In the genomic region with DNA sequence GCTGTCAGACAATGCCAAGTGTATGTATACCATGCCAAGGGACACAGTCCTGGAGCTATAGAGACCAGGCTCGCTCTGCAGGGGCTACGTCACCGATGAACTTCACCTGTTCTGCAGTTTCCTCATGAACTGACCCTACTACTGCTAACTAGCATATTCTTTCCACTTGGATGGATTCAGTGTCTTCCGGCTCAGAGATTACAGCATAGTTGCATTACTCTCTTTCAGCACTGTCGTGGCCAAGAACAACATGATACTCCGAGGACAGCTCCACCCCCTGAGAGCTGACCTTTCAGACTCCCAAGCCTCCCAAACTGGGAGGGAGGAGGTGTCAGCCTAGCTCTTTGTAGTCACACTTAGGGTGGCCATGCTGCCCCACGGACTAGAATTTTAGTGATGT, we compare ENCODE assay signal across 9 mouse cellular contexts.
DNase-seq lines count a peak whose midpoint lies in the region; ATAC-seq and TF ChIP-seq lines count a peak whose summit lies in the region.
"Had no signal": no experiment of that assay in that cellular context is flagged by ENCODE, and none has a peak within 500 bp of the region (broad histone marks: within the 10 kb centered on the region; RNA-seq: fewer than 3 reads in every experiment).

No protein-coding gene starts in this region.

- 0 out of 2 replicates have a peak overlapping the region, but pooled peaks have one; percentile 6 for H3K27ac ChIP-seq in midbrain, embryonic 12.5 days (replicated peaks)
- no peak overlapping the region for H3K27ac ChIP-seq in midbrain, embryonic 16.5 days (ENCODE audit: low read length)
- H3K27ac ChIP-seq in heart, postnatal 0 days (ENCODE audit: low read depth), result peak overlapping the region; percentile 84
- H3K27ac ChIP-seq in lung, embryonic 14.5 days (ENCODE audit: low read depth), result peak overlapping the region; percentile 77; the same call in 1 of the 2 replicates
- H3K27ac ChIP-seq in neural tube, embryonic 15.5 days (replicated peaks), result no peak overlapping the region
- H3K27ac ChIP-seq: limb, embryonic 12.5 days had no signal

- peaks cover 26% of the 10 kb centered on the region for H3K4me1 ChIP-seq in midbrain, embryonic 12.5 days
- H3K4me1 ChIP-seq in midbrain, embryonic 16.5 days (ENCODE audit: control insufficient read depth, insufficient read depth, low read length), result peaks cover 11% of the 10 kb centered on the region
- peaks cover 47% of the 10 kb centered on the region for H3K4me1 ChIP-seq in heart, postnatal 0 days (ENCODE audit: control insufficient read depth, insufficient read depth)
- peaks cover 20% of the 10 kb centered on the region for H3K4me1 ChIP-seq in lung, embryonic 14.5 days (ENCODE audit: insufficient read depth)
- H3K4me1 ChIP-seq in neural tube, embryonic 15.5 days, result peaks cover 23% of the 10 kb centered on the region

- WGBS in midbrain, embryonic 12.5 days, result 42% methylated on average over 7 of the region's 7 CpGs
- 41% methylated on average over 7 of the region's 7 CpGs for WGBS in midbrain, embryonic 16.5 days
- 32% methylated on average over 7 of the region's 7 CpGs for WGBS in heart, postnatal 0 days
- 36% methylated on average over 7 of the region's 7 CpGs for WGBS in lung, embryonic 14.5 days
- 43% methylated on average over 7 of the region's 7 CpGs for WGBS in neural tube, embryonic 15.5 days

- no peaks in the 10 kb centered on the region for H3K36me3 ChIP-seq in midbrain, embryonic 12.5 days
- no peaks in the 10 kb centered on the region for H3K36me3 ChIP-seq in midbrain, embryonic 16.5 days (ENCODE audit: control insufficient read depth, insufficient read depth, low read length)
- 0 out of 2 replicates have a peak, but pooled peaks cover 7% of the 10 kb centered on the region for H3K36me3 ChIP-seq in heart, postnatal 0 days (replicated peaks; ENCODE audit: control insufficient read depth, insufficient read depth, low read length)
- no peaks in the 10 kb centered on the region for H3K36me3 ChIP-seq in lung, embryonic 14.5 days (ENCODE audit: insufficient read depth)
- no peaks in the 10 kb centered on the region for H3K36me3 ChIP-seq in neural tube, embryonic 15.5 days

- peak; percentile 47 to 58 for DNase-seq in cerebellum, postnatal 25 days
- DNase-seq in heart, postnatal 0 days (ENCODE audit: low spot score), result peak; percentile 94
- DNase-seq in lung, embryonic 14.5 days, result peak; percentile 42
- no peak for DNase-seq in left cerebral cortex, adult 18-20 months (ENCODE audit: low spot score in 2 of 2)
- no peak for DNase-seq in thymus, postnatal 10 days (ENCODE audit: low spot score in 2 of 2)

- no peak overlapping the region for H3K9ac ChIP-seq in midbrain, embryonic 12.5 days (replicated peaks)
- no peak overlapping the region for H3K9ac ChIP-seq in midbrain, embryonic 16.5 days (ENCODE audit: low read depth, low read length)
- peak overlapping the region; percentile 1; the same call in 1 of the 2 replicates for H3K9ac ChIP-seq in heart, postnatal 0 days (replicated peaks; ENCODE audit: low read depth, low read length)
- H3K9ac ChIP-seq in lung, embryonic 14.5 days, result no peak overlapping the region
- no peak overlapping the region for H3K9ac ChIP-seq in neural tube, embryonic 15.5 days (replicated peaks)
- H3K9ac ChIP-seq: limb, embryonic 12.5 days had no signal

- TF ChIP-seq EP300 in heart, postnatal 0 days (IDR thresholded peaks at IDR 0.05; ENCODE audit: low read depth), result no peak

- H3K4me3 ChIP-seq in midbrain, embryonic 12.5 days, result no peak overlapping the region
- no peak overlapping the region for H3K4me3 ChIP-seq in midbrain, embryonic 16.5 days (ENCODE audit: low read depth, low read length)
- no peak overlapping the region for H3K4me3 ChIP-seq in heart, postnatal 0 days (ENCODE audit: low read depth, low read length)
- H3K4me3 ChIP-seq in lung, embryonic 14.5 days (ENCODE audit: low read depth, low read length), result no peak overlapping the region
- H3K4me3 ChIP-seq in neural tube, embryonic 15.5 days (replicated peaks), result no peak overlapping the region
- H3K4me3 ChIP-seq: limb, embryonic 12.5 days had no signal

- no peaks in the 10 kb centered on the region for H3K27me3 ChIP-seq in midbrain, embryonic 12.5 days
- no peaks in the 10 kb centered on the region for H3K27me3 ChIP-seq in midbrain, embryonic 16.5 days (ENCODE audit: control insufficient read depth, insufficient read depth, low read depth, low read length)
- H3K27me3 ChIP-seq in heart, postnatal 0 days (ENCODE audit: control insufficient read depth, insufficient read depth, low read length), result no peaks in the 10 kb centered on the region
- no peaks in the 10 kb centered on the region for H3K27me3 ChIP-seq in lung, embryonic 14.5 days (ENCODE audit: insufficient read depth, low read length)
- no peaks in the 10 kb centered on the region for H3K27me3 ChIP-seq in neural tube, embryonic 15.5 days (replicated peaks)
- H3K27me3 ChIP-seq: limb, embryonic 12.5 days had no signal

- no peaks in the 10 kb centered on the region for H3K9me3 ChIP-seq in midbrain, embryonic 12.5 days
- H3K9me3 ChIP-seq in midbrain, embryonic 16.5 days (replicated peaks; ENCODE audit: control insufficient read depth, low read length, poor library complexity, severe bottlenecking), result no peaks in the 10 kb centered on the region
- H3K9me3 ChIP-seq in heart, postnatal 0 days (replicated peaks; ENCODE audit: control insufficient read depth, low read length), result no peaks in the 10 kb centered on the region
- H3K9me3 ChIP-seq in lung, embryonic 14.5 days (ENCODE audit: low read depth, low read length), result no peaks in the 10 kb centered on the region
- no peaks in the 10 kb centered on the region for H3K9me3 ChIP-seq in neural tube, embryonic 15.5 days (replicated peaks)
- H3K9me3 ChIP-seq: limb, embryonic 12.5 days had no signal

- no peak for TF ChIP-seq CTCF in heart, postnatal 0 days (IDR thresholded peaks at IDR 0.05; ENCODE audit: low read depth)
- no peak for TF ChIP-seq CTCF in lung, embryonic 14.5 days (IDR thresholded peaks at IDR 0.05; ENCODE audit: low read depth)

- H3K4me2 ChIP-seq in midbrain, embryonic 12.5 days (replicated peaks), result no peak overlapping the region
- no peak overlapping the region for H3K4me2 ChIP-seq in midbrain, embryonic 16.5 days (ENCODE audit: low read length)
- H3K4me2 ChIP-seq in heart, postnatal 0 days (ENCODE audit: low read depth, low read length), result peak overlapping the region; percentile 7
- H3K4me2 ChIP-seq in lung, embryonic 14.5 days, result no peak overlapping the region
- H3K4me2 ChIP-seq in neural tube, embryonic 15.5 days, result no peak overlapping the region
- H3K4me2 ChIP-seq: limb, embryonic 12.5 days had no signal

- no peak for ATAC-seq in midbrain, embryonic 12.5 days (ENCODE audit: low FRiP score, low read depth)
- ATAC-seq in midbrain, embryonic 16.5 days, result no peak
- peak; percentile 89 for ATAC-seq in heart, postnatal 0 days (ENCODE audit: insufficient read depth, low read depth)
- peak; percentile 39; the same call in 1 of the 2 replicates for ATAC-seq in lung, embryonic 14.5 days (ENCODE audit: insufficient read depth)
- ATAC-seq in neural tube, embryonic 15.5 days (ENCODE audit: low FRiP score), result no peak

Comparison
In these comparisons a context has a peak if more than half of its experiments do, and no peak if none do; other contexts are left out.
1. H3K27ac ChIP-seq: peak in midbrain, embryonic 12.5 days (single experiment), heart, postnatal 0 days (single experiment) and lung, embryonic 14.5 days (single experiment); none in midbrain, embryonic 16.5 days (single experiment) and neural tube, embryonic 15.5 days (single experiment).
2. ATAC-seq: peak in heart, postnatal 0 days (single experiment) and lung, embryonic 14.5 days (single experiment); none in midbrain, embryonic 12.5 days (single experiment), midbrain, embryonic 16.5 days (single experiment) and neural tube, embryonic 15.5 days (single experiment).
3. DNase-seq: peak in cerebellum, postnatal 25 days (2 of 2), heart, postnatal 0 days (single experiment) and lung, embryonic 14.5 days (single experiment); none in left cerebral cortex, adult 18-20 months (0 of 2) and thymus, postnatal 10 days (0 of 2).